27 mouse cellular contexts compared by ENCODE assay signal in the genomic region with DNA sequence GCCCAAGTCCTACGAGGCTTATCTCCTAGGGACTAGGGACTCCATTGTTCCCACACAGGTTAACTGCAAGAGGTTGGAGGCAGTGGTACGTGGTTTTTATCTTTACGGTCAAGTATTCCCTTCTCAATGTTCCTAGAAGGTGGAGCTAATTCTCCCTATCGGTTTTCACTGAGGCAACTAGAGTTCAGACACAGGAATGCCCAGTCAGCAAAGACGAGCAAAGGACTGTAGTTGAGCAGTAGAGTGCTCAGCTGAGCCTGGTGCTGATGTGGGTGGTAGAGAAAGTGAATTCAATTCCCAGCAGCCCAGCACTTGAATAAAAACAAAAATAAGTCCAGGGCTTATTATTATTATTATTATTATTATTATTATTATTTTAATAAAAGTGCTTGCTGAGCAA. TPM values are rescaled to one million over a fixed set of nuclear protein-coding genes. Genes with fewer than 3 reads are reported as not detected.
DNase-seq lines count a peak whose midpoint lies in the region; ATAC-seq and TF ChIP-seq lines count a peak whose summit lies in the region.
"Had no signal": no experiment of that assay in that cellular context is flagged by ENCODE, and none has a peak within 500 bp of the region (broad histone marks: within the 10 kb centered on the region; RNA-seq: fewer than 3 reads in every experiment).

No protein-coding gene starts in this region.

- no peaks in the 10 kb centered on the region for H3K9me3 ChIP-seq in lung, embryonic 15.5 days
- no peaks in the 10 kb centered on the region for H3K9me3 ChIP-seq in lung, postnatal 0 days (ENCODE audit: low read length)
- no peaks in the 10 kb centered on the region for H3K9me3 ChIP-seq in ES-E14 (ENCODE audit: control insufficient read depth, insufficient read depth, low read depth, low read length)
- H3K9me3 ChIP-seq: embryonic facial prominence, embryonic 10.5 days; forebrain, embryonic 13.5 days; forebrain, embryonic 15.5 days had no signal

- 0 out of 2 replicates have a peak overlapping the region, but pooled peaks have one; percentile 18 for H3K27ac ChIP-seq in lung, embryonic 15.5 days
- peak overlapping the region; percentile 57; the same call in 1 of the 2 replicates for H3K27ac ChIP-seq in lung, postnatal 0 days (ENCODE audit: low read length)
- peak overlapping the region; percentile 3; the same call in 1 of the 2 replicates for H3K27ac ChIP-seq in ES-E14 (ENCODE audit: insufficient read depth, low read depth, low read length, poor library complexity, severe bottlenecking)
- H3K27ac ChIP-seq: embryonic facial prominence, embryonic 10.5 days; embryonic facial prominence, embryonic 12.5 days; forebrain, embryonic 13.5 days; forebrain, embryonic 15.5 days had no signal

- peaks cover 24% of the 10 kb centered on the region for H3K27me3 ChIP-seq in lung, embryonic 15.5 days
- H3K27me3 ChIP-seq in lung, postnatal 0 days (replicated peaks; ENCODE audit: insufficient read depth, low read length): peaks cover 14% of the 10 kb centered on the region
- H3K27me3 ChIP-seq: CH12.LX, Patski had no signal

- no peak overlapping the region for H3K4me3 ChIP-seq in lung, embryonic 15.5 days
- H3K4me3 ChIP-seq in lung, postnatal 0 days (ENCODE audit: low read depth, low read length): no peak overlapping the region
- no peak overlapping the region for H3K4me3 ChIP-seq in lung, adult 2 months (replicated peaks; ENCODE audit: extremely low read depth, low read depth, low read length)
- peak overlapping the region in 1 of 2 experiments; percentile 0; a peak in 1 of 4 replicates for H3K4me3 ChIP-seq in ES-E14 (ENCODE audit: insufficient read depth in 1 of 2, low read depth in 1 of 2, low read length in 2 of 2, poor library complexity in 1 of 2, severe bottlenecking in 1 of 2)
- H3K4me3 ChIP-seq: embryonic facial prominence, embryonic 10.5 days; embryonic facial prominence, embryonic 12.5 days; forebrain, embryonic 13.5 days; forebrain, embryonic 15.5 days had no signal

- in situ Hi-C loops in ES-E14 (cut with MboI; ENCODE audit: low sequenced_read_pairs in 2 of 2, unreplicated experiment in 2 of 2): no loop called here

- peaks cover 38% of the 10 kb centered on the region for H3K4me1 ChIP-seq in lung, embryonic 15.5 days
- H3K4me1 ChIP-seq in lung, postnatal 0 days (ENCODE audit: insufficient read depth, low read depth, low read length): peaks cover 11% of the 10 kb centered on the region; the same call in 1 of the 2 replicates
- H3K4me1 ChIP-seq in lung, adult 2 months (ENCODE audit: control insufficient read depth, insufficient read depth, low read length): peaks cover 8% of the 10 kb centered on the region
- H3K4me1 ChIP-seq in ES-E14 (ENCODE audit: control insufficient read depth in 2 of 2, insufficient read depth in 2 of 2, low read length in 2 of 2, poor library complexity in 1 of 2): peaks cover 11 to 14% of the 10 kb centered on the region in 2 experiments; a peak in 3 of 4 replicates

- H3K4me2 ChIP-seq in lung, embryonic 15.5 days: no peak overlapping the region
- no peak overlapping the region for H3K4me2 ChIP-seq in lung, postnatal 0 days (replicated peaks; ENCODE audit: low read depth, low read length)
- H3K4me2 ChIP-seq: embryonic facial prominence, embryonic 12.5 days; forebrain, embryonic 13.5 days; forebrain, embryonic 15.5 days had no signal

- no peak for TF ChIP-seq EP300 in lung, postnatal 0 days (IDR thresholded peaks at IDR 0.05)

- DNase-seq in lung, postnatal 14 days: no peak
- no peak for DNase-seq in lung, postnatal 0 days (ENCODE audit: low spot score)
- DNase-seq in lung, adult 2 months: no peak
- no peak for DNase-seq in ES-E14 (ENCODE audit: low read depth, low spot score)
- no peak for DNase-seq in heart, postnatal 25 days (ENCODE audit: low spot score)
- DNase-seq in embryo, embryonic 10.5 days (ENCODE audit: low spot score): no peak
- DNase-seq: adrenal gland, adult 8-10 months; adrenal gland, postnatal 14 days; adrenal gland, postnatal 36 days; B cell, adult 2 months; cerebellum, adult 18-20 months; cerebellum, adult 8-10 months; cerebellum, adult 9-11 months; cerebellum, postnatal 14 days; cerebellum, postnatal 36 days; forebrain, postnatal 0 days had no signal

- intact Hi-C loops in heart, postnatal 25 days (cut with DNase I): no loop called here

- TF ChIP-seq POLR2A in lung, adult 2 months (IDR thresholded peaks at IDR 0.05; ENCODE audit: borderline replicate concordance, extremely low read depth, low read depth, low read length): no peak

- WGBS in lung, embryonic 15.5 days: 34% methylated on average over 5 of the region's 5 CpGs
- 35% methylated on average over 5 of the region's 5 CpGs for WGBS in lung, postnatal 0 days
- WGBS in lung, adult 2 months: 53% methylated on average over 5 of the region's 5 CpGs

- no peak for TF ChIP-seq CTCF in lung, postnatal 0 days (IDR thresholded peaks at IDR 0.05)
- no peak for TF ChIP-seq CTCF in lung, adult 2 months (IDR thresholded peaks at IDR 0.05; ENCODE audit: insufficient read depth, low read length)

- ATAC-seq in lung, embryonic 15.5 days (ENCODE audit: borderline replicate concordance, extremely low read depth, low FRiP score, low TSS enrichment): no peak
- ATAC-seq in lung, postnatal 0 days: no peak
- ATAC-seq: activated CD4-positive, CD25-positive, alpha-beta regulatory T cell, adult 4 months; CD4-positive, CD25-positive, alpha-beta regulatory T cell, adult 4 months; forebrain, embryonic 13.5 days; forebrain, embryonic 15.5 days; forebrain, postnatal 0 days; Patski had no signal

- no peak overlapping the region for H3K9ac ChIP-seq in lung, embryonic 15.5 days
- no peak overlapping the region for H3K9ac ChIP-seq in lung, postnatal 0 days (replicated peaks; ENCODE audit: low read depth)
- no peak overlapping the region; the same call in 1 of the 2 replicates for H3K9ac ChIP-seq in ES-E14 (ENCODE audit: insufficient read depth, low read depth, low read length, poor library complexity, severe bottlenecking)
- H3K9ac ChIP-seq: embryonic facial prominence, embryonic 12.5 days; forebrain, embryonic 13.5 days; forebrain, embryonic 15.5 days; forebrain, postnatal 0 days had no signal

- no peaks in the 10 kb centered on the region for H3K36me3 ChIP-seq in lung, embryonic 15.5 days
- no peaks in the 10 kb centered on the region for H3K36me3 ChIP-seq in lung, postnatal 0 days (ENCODE audit: insufficient read depth, low read length)
- no peaks in the 10 kb centered on the region for H3K36me3 ChIP-seq in ES-E14 (ENCODE audit: control insufficient read depth, insufficient read depth, low read length, poor library complexity, severe bottlenecking)
- H3K36me3 ChIP-seq: embryonic facial prominence, embryonic 10.5 days; embryonic facial prominence, embryonic 12.5 days; forebrain, embryonic 15.5 days had no signal

TF ChIP-seq in ES-E14, 5 proteins besides CTCF, POLR2A, EP300 and RAD21:
- no peak for TF ChIP-seq ZC3H11A (IDR thresholded peaks at IDR 0.05; ENCODE audit: borderline replicate concordance, low read depth, low read length)
- peak; percentile 95 for TF ChIP-seq MAFK (IDR thresholded peaks at IDR 0.05; ENCODE audit: insufficient read depth, low read depth, low read length)

RNA-seq across cellular contexts. Expression of a gene that starts 16.1 kb away (rescaled TPM):
- polyA plus RNA-seq in lung, embryonic 15.5 days (2015; fragmentation: Nextera tagmentation; extraction: Ambion mirVana): 9.2 and 10.2 TPM in 2 replicates
- 10.5 and 11.3 TPM in 2 replicates for polyA plus RNA-seq in lung, postnatal 0 days (2015; fragmentation: Nextera tagmentation; extraction: Ambion mirVana)
- polyA plus RNA-seq in lung, adult 2 months (2012; rRNA removed): 4.0 and 5.0 TPM in 2 replicates
- 12.1 and 14.3 TPM in 2 replicates for total RNA-seq in ES-E14 (2012; rRNA removed)
- 1 to 10 TPM; 2.9 to 3.1 TPM for total RNA-seq in heart, postnatal 25 days (2021)

RNA-seq across cellular contexts. Expression of a gene that starts 17.6 kb away (rescaled TPM):
- 11.4 and 12.0 TPM in 2 replicates for polyA plus RNA-seq in lung, embryonic 15.5 days (2015; fragmentation: Nextera tagmentation; extraction: Ambion mirVana)
- polyA plus RNA-seq in lung, postnatal 0 days (2015; fragmentation: Nextera tagmentation; extraction: Ambion mirVana): 5.3 and 6.3 TPM in 2 replicates
- 7.1 and 7.6 TPM in 2 replicates for polyA plus RNA-seq in lung, adult 2 months (2012; rRNA removed)
- total RNA-seq in ES-E14 (2012; rRNA removed): 4.0 and 4.4 TPM in 2 replicates
- total RNA-seq in heart, postnatal 25 days (2021): not detected
- total RNA-seq: adrenal gland, adult 18-20 months; adrenal gland, adult 8-10 months; adrenal gland, postnatal 14 days; adrenal gland, postnatal 36 days; CH12.LX; common myeloid progenitor, adult 5-6 weeks had no signal
- polyA plus RNA-seq: activated CD4-positive, CD25-positive, alpha-beta regulatory T cell, adult 4 months; CD4-positive, CD25-positive, alpha-beta regulatory T cell, adult 4 months; Patski had no signal

RNA-seq across cellular contexts. Expression of a gene that starts 38.5 kb away (rescaled TPM):
- 195 and 203 TPM in 2 replicates for polyA plus RNA-seq in lung, embryonic 15.5 days (2015; fragmentation: Nextera tagmentation; extraction: Ambion mirVana)
- polyA plus RNA-seq in lung, postnatal 0 days (2015; fragmentation: Nextera tagmentation; extraction: Ambion mirVana): 93.9 and 102 TPM in 2 replicates
- 3.6 and 7.9 TPM in 2 replicates for polyA plus RNA-seq in lung, adult 2 months (2012; rRNA removed)
- total RNA-seq in ES-E14 (2012; rRNA removed): 113 and 190 TPM in 2 replicates
- total RNA-seq in heart, postnatal 25 days (2021): 10 to 100 TPM; 30.9 to 35.7 TPM

RNA-seq across cellular contexts. Expression of a gene that starts 41.1 kb away (rescaled TPM):
- 18.1 and 18.2 TPM in 2 replicates for polyA plus RNA-seq in lung, embryonic 15.5 days (2015; fragmentation: Nextera tagmentation; extraction: Ambion mirVana)
- 5.6 and 5.9 TPM in 2 replicates for polyA plus RNA-seq in lung, postnatal 0 days (2015; fragmentation: Nextera tagmentation; extraction: Ambion mirVana)
- 8.0 and 8.2 TPM in 2 replicates for polyA plus RNA-seq in lung, adult 2 months (2012; rRNA removed)
- total RNA-seq in ES-E14 (2012; rRNA removed): 30.3 and 38.5 TPM in 2 replicates
- total RNA-seq in heart, postnatal 25 days (2021): 1 to 10 TPM; 1.5 to 2.1 TPM

RNA-seq across cellular contexts. Expression of a gene that starts 47.9 kb away (rescaled TPM):
- polyA plus RNA-seq in lung, embryonic 15.5 days (2015; fragmentation: Nextera tagmentation; extraction: Ambion mirVana): 181 and 184 TPM in 2 replicates
- polyA plus RNA-seq in lung, postnatal 0 days (2015; fragmentation: Nextera tagmentation; extraction: Ambion mirVana): 287 and 320 TPM in 2 replicates
- 26.2 and 58.2 TPM in 2 replicates for polyA plus RNA-seq in lung, adult 2 months (2012; rRNA removed)
- 112 and 255 TPM in 2 replicates for total RNA-seq in ES-E14 (2012; rRNA removed)
- total RNA-seq in heart, postnatal 25 days (2021): 100 to 1,000 TPM; 123 to 129 TPM

Comparison
In these comparisons a context has a peak if more than half of its experiments do, and no peak if none do; other contexts are left out.
1. RNA of a gene that starts 38.5 kb away (polyA plus RNA-seq): 195 to 203 TPM in lung, embryonic 15.5 days and 93.9 to 102 TPM in lung, postnatal 0 days; 3.6 to 7.9 TPM in lung, adult 2 months; every median in the first group is over 10 times any median in the second.
2. H3K27ac ChIP-seq: peak in every context shown above with its lines; median percentile 57 in lung, postnatal 0 days; 18 in lung, embryonic 15.5 days; 3 in ES-E14.